Comparison of ENCODE assay signal across 20 mouse cellular contexts in the genomic region with DNA sequence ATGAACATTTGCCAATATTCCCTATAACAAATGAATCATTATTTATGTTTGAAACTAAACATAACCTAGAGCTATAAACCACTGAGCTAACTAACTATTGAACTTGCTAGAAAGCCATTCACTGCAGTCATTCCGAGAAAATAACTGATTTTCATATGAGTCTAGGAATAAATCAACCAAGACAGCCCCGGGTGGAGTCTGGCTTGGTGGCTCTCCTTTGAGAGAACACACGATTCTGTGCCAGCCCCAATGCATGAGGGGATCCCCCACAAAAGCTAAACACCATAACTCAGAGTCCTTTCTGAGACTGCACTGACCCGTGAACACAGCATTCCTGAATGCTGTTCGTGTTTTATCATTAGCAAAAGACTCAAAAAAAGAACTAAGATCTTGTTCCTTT. TPM values are rescaled to one million over a fixed set of nuclear protein-coding genes. Genes with fewer than 3 reads are reported as not detected.
"Had no signal": no experiment of that assay in that cellular context is flagged by ENCODE, and none has a peak within 500 bp of the region (broad histone marks: within the 10 kb centered on the region; RNA-seq: fewer than 3 reads in every experiment).

No protein-coding gene starts in this region.

- DNase-seq: lung, adult 18-20 months; lung, embryonic 14.5 days; lung, postnatal 10 days; lung, postnatal 4 days; midbrain, embryonic 14.5 days; retina, postnatal 1 day; right cerebral cortex, adult 18-20 months; right cerebral cortex, postnatal 25 days; right cerebral cortex, postnatal 4 days; spleen, adult 18-20 months; thymus, adult 2 months; thymus, postnatal 25 days; thymus, postnatal 4 days had no signal

- H3K36me3 ChIP-seq: midbrain, embryonic 12.5 days; neural tube, embryonic 12.5 days; stomach, embryonic 15.5 days had no signal

- H3K4me3 ChIP-seq: megakaryocyte, embryonic 14.5 days; midbrain, embryonic 12.5 days; neural tube, embryonic 12.5 days; stomach, embryonic 15.5 days had no signal

- H3K4me1 ChIP-seq: midbrain, embryonic 12.5 days; neural tube, embryonic 12.5 days; stomach, embryonic 15.5 days had no signal

- H3K27ac ChIP-seq: liver, embryonic 14.5 days; midbrain, embryonic 12.5 days; neural tube, embryonic 12.5 days; stomach, embryonic 15.5 days; stomach, postnatal 0 days had no signal

- H3K4me2 ChIP-seq: lung, embryonic 14.5 days; midbrain, embryonic 12.5 days; neural tube, embryonic 12.5 days; stomach, embryonic 15.5 days had no signal

- H3K27me3 ChIP-seq: megakaryocyte, embryonic 14.5 days; midbrain, embryonic 12.5 days; neural tube, embryonic 12.5 days; stomach, embryonic 15.5 days had no signal

- H3K9ac ChIP-seq: liver, embryonic 14.5 days; lung, embryonic 14.5 days; midbrain, embryonic 12.5 days; neural tube, embryonic 12.5 days; stomach, embryonic 15.5 days had no signal

- H3K9me3 ChIP-seq: megakaryocyte, embryonic 14.5 days; midbrain, embryonic 12.5 days; neural tube, embryonic 12.5 days; stomach, embryonic 15.5 days had no signal

RNA-seq across cellular contexts. Expression of a gene that starts 8.0 kb away (rescaled TPM):
- polyA plus RNA-seq: testis, adult 2 months had no signal
